Mouse (Mus musculus) MEL-GATA-1-ER (cell line): ENCODE measurements around the gene Acer3.
A peak's percentile ranks its signal among the peaks of the same experiment; 100 is the strongest.

Experiments used
- DNase-seq: peaks from one replicate; pipeline ENCODE4 v3.0.0-alpha.2; 2012; ENCODE audit warnings: low read depth; ENCODE audit errors: extremely low read depth

Acer3 gene

DNA sequence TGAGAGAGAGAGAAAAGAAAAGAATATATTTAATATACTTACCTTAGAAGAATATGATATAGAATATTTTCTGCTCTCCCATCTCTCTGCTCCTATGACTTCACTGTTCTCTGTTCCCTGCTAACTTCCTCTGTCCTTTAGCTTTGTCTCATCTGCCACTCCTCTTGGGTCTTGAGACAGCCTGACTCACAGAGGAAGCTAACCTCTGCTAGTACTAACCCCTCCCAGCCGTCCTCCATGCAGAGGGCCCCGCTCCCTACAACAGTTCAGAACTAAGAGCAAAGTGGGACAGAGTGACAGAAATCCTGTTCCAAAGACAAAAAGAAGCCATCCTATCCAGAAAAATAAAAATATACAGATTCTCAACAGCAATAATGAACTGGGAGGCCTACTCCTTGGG, at the start of gene Acer3:
Gene Acer3, minus strand, starts transcription at position 126 of the 400 bp plus-strand sequence.
- no peak for DNase-seq

- no peak for DNase-seq
Observed at GRCm38 (mm10) chr7:98369762-98370369, 48.9 kb upstream of the Acer3 start.

GRCm38 (mm10) chr7:98361662-98362061, 40.7 kb upstream of the Acer3 start:
- DNase-seq = no peak

- peak; percentile 64 for DNase-seq
Observed at GRCm38 (mm10) chr7:98361063-98361652, 40.1 kb upstream of the Acer3 start, which contains the start of gene Tsku. TSS of gene Tsku (minus strand) at chr7:98361328.

DNA sequence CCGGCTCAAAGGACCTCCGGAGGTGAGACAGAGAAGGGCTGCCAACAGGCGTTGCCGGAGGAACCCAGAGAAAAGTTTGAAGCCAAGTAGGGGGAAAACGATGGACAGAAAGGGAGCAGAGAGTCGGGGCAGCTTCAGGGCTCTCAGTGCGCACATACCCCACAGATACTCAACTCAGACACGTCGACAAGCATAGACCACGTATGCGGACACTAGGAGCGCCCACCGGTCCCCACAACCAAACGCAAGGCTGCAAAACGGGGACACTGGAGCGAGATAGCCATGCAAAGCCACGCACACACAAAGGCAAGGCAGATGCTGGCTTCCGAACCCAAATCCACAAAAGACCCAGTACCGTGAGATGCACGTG, 39.6 kb upstream of the Acer3 start:
- DNase-seq = no peak

GRCm38 (mm10) chr7:98359951-98360620, 39.1 kb upstream of the Acer3 start:
- no peak for DNase-seq

DNA sequence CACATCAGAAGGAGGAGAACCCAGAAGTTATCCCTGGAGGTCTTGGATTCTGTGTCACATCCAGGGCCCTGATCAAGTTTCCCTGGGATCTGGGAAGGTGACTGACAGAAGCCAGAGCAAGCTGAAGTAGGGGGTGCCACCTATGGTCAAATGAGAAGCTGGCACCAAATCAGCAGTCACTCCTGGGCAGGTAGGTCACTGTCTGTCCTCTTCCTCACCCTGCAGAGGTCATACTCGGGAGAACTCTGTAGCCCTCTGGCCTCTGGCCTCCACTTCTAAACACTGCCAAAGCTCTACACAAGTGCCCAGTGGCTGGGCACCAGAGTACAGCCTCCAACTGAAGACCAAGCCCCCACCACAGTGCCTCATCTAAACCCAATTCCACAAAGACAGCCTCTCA, 37.0 kb upstream of the Acer3 start:
- DNase-seq = no peak

GRCm38 (mm10) chr7:98357324-98357723, 36.3 kb upstream of the Acer3 start:
- DNase-seq = no peak

GRCm38 (mm10) chr7:98354921-98355310, 33.9 kb upstream of the Acer3 start:
- DNase-seq = no peak

DNA sequence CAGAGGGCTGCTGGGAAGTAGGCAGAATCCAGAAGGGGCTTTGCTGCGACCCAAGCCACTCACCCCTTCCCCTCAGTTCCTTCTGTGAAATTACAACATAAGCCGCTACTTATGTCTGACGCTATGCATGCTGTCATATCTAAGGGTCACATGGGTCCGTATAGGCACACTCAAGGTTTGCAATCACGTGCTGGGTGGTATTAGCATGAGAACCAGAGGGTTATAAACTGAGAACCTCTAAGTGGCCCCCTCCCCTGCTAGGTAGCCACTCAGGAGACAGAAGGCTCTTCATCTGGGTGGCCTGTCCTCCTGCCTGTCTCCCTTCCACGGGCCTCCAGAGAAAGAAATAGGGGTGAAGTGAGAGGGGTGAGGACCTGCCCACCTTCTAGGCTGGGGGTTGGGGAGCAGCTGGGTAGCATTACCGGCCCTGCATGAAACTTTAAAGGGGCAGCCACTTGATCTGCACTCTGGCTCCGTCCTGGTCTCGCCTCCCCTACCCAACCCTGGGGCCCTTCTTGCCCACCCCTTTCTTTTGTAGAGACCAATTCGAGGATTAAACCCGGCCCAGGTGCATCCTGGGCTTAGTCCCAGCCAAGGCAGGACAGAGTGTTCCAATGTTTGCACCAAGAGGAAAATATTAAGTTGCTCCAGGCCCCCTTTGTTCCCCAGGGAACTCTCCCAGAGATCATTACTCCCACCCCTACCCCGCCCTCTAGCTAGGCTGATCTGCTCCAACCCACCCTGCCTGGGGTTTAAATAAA, 33.3 kb upstream of the Acer3 start:
- DNase-seq = no peak

DNA sequence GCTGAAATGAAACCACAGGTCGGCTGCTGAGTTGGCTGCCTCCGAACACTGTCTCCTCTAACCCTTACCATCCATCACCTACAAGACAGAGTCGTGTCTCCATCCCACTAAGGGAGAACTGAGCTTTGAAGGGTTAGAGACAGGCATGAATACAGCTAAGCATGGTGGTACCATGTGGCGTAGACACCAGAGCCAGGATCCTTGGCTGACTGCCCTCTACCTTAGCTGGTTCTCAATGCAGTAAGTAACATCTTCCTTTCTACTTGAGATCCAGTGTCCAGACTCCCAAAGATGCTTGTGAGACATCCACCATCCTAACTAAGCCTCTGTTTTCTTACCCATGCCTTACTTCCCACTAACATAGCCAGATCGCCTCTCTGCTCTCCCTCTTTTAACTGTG, 32.6 kb upstream of the Acer3 start:
- no peak for DNase-seq

DNA sequence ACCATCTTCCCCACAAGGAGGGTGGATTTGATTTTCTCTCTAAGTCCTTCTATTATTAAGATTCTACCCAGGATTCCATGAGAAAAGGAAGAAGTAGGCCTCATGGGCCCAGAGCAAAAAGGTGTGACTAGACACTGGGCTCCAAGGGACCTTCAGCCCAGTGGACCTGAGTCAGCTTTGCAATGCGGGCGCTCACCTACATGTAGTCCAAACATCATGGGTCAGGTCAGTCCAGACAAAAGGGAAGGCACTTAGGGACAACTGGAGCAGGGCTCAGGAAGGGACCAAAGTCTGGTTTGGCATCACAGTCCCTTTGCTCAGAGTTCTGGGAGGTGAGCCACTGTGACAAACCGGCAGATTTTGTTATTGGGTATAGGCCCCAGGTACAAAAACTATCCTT, 30.5 kb upstream of the Acer3 start:
- no peak for DNase-seq

DNA sequence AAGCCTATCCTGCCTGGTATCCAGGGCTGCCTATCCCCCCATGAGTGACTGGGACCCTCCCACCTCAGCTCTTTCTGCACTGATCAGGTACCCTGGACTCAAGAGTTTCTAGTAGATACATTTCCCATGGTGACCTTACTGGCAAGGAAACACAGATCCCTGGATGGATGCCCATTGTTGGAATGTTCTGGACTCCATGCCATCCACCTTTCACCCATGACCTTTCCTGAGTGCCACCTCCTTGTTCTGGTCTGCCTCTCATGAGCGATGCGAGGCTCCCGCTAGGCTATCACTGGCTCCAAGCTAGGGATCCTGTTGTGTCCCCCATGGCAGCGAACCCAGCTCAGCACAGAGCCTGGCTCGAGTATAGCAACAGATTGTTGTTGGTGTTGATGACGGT, 28.8 kb upstream of the Acer3 start:
- no peak for DNase-seq

DNA sequence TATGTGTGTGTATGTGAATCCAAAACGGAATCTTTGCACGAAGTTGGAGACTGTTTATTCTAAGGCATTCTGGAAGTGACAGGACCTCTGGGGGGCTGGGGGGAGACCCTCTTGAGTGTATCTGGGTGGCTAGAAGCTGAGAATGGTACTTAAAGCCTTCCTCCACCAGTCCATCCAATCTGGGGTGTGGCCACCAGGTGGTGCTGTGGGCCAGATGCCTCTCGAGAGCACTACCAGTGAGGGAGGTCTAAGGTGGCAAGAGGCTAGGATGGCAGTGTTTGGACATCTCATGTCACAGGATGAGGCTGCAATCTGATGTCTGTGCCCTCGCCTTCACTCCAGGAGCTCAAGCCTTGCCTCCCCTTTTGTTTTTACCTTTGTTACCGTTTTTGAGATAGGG, 28.1 kb upstream of the Acer3 start:
- DNase-seq = no peak

DNA sequence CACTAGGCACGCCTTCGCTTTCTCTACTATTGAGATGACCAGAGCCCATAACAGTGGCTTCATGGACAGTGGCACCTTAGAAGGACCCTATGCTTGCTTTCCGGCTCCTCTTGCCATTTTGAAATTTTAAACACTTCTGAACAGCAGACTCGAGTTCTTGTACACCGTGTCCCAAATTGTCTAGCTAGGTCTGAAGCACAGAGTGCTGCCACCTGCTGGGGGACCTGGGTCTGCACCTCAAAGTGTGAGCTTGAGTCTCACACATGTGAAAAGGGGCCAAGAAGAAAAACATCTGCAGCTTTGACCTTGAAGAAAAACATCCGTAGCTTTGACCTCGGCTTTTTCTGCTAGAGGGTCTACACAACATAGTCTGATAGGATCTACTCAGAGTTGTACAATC, 27.0 kb upstream of the Acer3 start:
- no peak for DNase-seq

DNA sequence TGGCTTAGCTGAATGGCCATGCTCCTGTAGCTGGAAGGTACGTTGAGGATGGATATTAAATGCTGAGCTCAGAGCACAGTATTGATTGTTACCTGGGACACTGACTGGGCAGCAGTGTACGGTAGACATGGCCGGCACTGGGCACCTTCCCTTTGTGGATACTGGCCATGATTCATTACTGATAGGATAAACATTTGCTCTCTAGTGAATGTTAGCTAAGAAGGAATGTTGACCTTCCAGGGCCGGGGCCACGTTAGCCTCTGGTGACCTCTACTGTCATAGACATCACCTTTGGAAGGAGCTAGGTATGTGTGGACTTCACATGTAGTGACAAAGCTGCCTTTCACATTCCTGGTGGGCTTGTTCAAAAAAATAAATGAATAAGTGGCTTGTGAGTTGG, 26.5 kb upstream of the Acer3 start:
- no peak for DNase-seq

DNA sequence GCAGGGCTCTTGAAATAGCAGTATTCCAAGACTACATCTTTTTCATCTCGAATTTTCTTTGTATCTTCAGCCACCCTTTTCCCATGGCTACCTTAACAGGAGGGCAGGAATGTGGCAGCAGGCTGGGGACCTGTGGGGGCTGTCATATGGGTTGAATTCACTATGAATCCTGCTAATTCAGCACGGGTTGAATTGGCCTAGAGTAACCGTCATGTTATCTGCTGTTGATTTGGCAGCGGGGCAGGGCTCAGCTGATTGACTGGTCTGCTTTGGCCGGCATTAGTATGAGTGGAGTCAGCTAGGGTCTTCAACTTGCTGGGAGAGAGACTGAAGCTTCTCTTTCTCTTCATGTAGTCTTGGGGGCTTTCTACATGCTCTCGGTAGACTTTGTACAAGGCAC, 24.0 kb upstream of the Acer3 start:
- DNase-seq = no peak

GRCm38 (mm10) chr7:98344361-98344760, 23.4 kb upstream of the Acer3 start:
- DNase-seq = no peak

- DNase-seq = no peak
Observed at GRCm38 (mm10) chr7:98342249-98342648, 21.2 kb upstream of the Acer3 start.

DNA sequence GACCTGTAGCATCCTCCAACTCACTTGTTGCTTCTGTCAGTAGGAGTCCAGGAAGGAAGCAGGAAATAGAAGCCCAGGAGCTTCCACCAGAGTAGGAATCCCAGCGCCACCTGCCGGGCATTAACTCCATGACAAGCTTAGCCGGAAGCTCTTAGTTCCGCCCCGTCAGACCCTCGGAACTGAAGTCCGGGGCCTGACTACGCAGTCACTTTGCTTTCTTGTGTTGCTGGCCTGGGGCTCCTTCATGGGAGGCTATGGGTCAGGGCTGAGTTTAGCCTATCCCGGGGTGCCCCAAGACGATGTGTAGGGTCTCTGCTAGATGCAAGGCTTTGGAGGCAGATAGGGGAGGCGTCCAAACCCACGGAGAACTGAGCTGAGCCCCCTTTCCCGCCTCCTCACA, 20.5 kb upstream of the Acer3 start:
- peak; percentile 76 for DNase-seq

- DNase-seq = no peak
Observed at GRCm38 (mm10) chr7:98340343-98340742, 19.3 kb upstream of the Acer3 start.

GRCm38 (mm10) chr7:98333987-98334386, 13.0 kb upstream of the Acer3 start:
- peak; percentile 74 for DNase-seq
